Comparison of ENCODE assay signal across 15 mouse cellular contexts in the genomic region with DNA sequence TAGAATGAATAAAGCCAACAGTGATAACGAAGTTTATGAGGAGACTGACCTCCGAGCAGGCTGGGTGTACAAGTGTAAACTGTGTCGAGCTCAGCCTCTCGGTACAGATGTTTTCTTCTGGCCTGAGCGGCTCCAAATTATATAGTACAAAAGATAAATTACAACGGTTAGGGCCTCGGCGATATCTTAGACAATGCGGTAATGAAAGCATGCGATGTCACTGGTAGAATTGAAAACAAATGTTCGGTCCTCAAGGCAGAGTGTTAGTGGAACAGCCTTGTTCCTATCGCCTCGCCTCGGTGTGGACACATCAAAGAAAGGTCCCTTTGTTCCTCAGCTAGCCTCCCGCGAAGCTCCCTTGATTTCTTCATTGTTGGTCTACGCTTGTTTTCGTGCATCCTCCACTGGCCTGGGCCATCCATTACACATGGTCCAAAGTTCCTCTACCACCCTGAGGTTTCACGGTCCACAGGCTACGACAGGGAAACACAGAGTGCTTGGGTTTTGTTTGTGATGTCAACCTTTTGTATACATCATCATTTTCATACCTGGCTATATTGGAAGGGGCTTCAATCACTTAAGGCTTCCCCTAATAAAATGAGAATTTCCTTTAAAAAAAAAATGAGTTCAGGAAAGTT.
A peak's percentile ranks its signal among the peaks of the same experiment; 100 is the strongest.
DNase-seq lines count a peak whose midpoint lies in the region; ATAC-seq and TF ChIP-seq lines count a peak whose summit lies in the region.
"Had no signal": no experiment of that assay in that cellular context is flagged by ENCODE, and none has a peak within 500 bp of the region (broad histone marks: within the 10 kb centered on the region; RNA-seq: fewer than 3 reads in every experiment).

No protein-coding gene starts in this region.

- no peaks in the 10 kb centered on the region for H3K36me3 ChIP-seq in embryonic facial prominence, embryonic 12.5 days
- no peaks in the 10 kb centered on the region for H3K36me3 ChIP-seq in embryonic facial prominence, embryonic 10.5 days (replicated peaks)
- no peaks in the 10 kb centered on the region for H3K36me3 ChIP-seq in hindbrain, embryonic 11.5 days (ENCODE audit: control insufficient read depth, insufficient read depth, low read length)
- H3K36me3 ChIP-seq in midbrain, embryonic 13.5 days: no peaks in the 10 kb centered on the region
- H3K36me3 ChIP-seq in intestine, postnatal 0 days (ENCODE audit: control insufficient read depth, insufficient read depth): no peaks in the 10 kb centered on the region
- H3K36me3 ChIP-seq: embryonic facial prominence, embryonic 15.5 days; lung, embryonic 15.5 days had no signal

- no peak for DNase-seq in embryonic facial prominence, embryonic 10.5 days (ENCODE audit: low spot score)
- peak; percentile 12 for DNase-seq in hindbrain, embryonic 11.5 days (ENCODE audit: low spot score)
- DNase-seq in urinary bladder, postnatal 4 days (ENCODE audit: low spot score in 2 of 2): no peak
- DNase-seq in cerebellum, adult 9-11 months: no peak
- DNase-seq: gastrocnemius, postnatal 36 days; heart, postnatal 10 days; kidney, postnatal 10 days; right cerebral cortex, postnatal 14 days had no signal

- WGBS in embryonic facial prominence, embryonic 12.5 days: 35% methylated on average over 20 of the region's 20 CpGs
- 50% methylated on average over 20 of the region's 20 CpGs for WGBS in embryonic facial prominence, embryonic 10.5 days
- 87% methylated on average over 20 of the region's 20 CpGs for WGBS in bone marrow, adult 2 months
- 39% methylated on average over 20 of the region's 20 CpGs for WGBS in hindbrain, embryonic 11.5 days
- WGBS in midbrain, embryonic 13.5 days: 49% methylated on average over 20 of the region's 20 CpGs
- 74% methylated on average over 20 of the region's 20 CpGs for WGBS in intestine, postnatal 0 days

- no peak overlapping the region for H3K27ac ChIP-seq in embryonic facial prominence, embryonic 12.5 days
- H3K27ac ChIP-seq in embryonic facial prominence, embryonic 10.5 days (replicated peaks): no peak overlapping the region
- no peak overlapping the region for H3K27ac ChIP-seq in bone marrow, adult 2 months (ENCODE audit: control insufficient read depth, insufficient read depth, low read depth, low read length, poor library complexity)
- no peak overlapping the region for H3K27ac ChIP-seq in hindbrain, embryonic 11.5 days (ENCODE audit: low read depth, low read length)
- no peak overlapping the region; the same call in 1 of the 2 replicates for H3K27ac ChIP-seq in midbrain, embryonic 13.5 days
- H3K27ac ChIP-seq in intestine, postnatal 0 days (ENCODE audit: low read depth, low read length): no peak overlapping the region
- H3K27ac ChIP-seq: embryonic facial prominence, embryonic 15.5 days; lung, embryonic 15.5 days had no signal

- H3K4me3 ChIP-seq in embryonic facial prominence, embryonic 12.5 days: no peak overlapping the region
- H3K4me3 ChIP-seq in embryonic facial prominence, embryonic 10.5 days: no peak overlapping the region
- no peak overlapping the region for H3K4me3 ChIP-seq in bone marrow, adult 2 months (replicated peaks; ENCODE audit: control insufficient read depth, low read depth, low read length)
- H3K4me3 ChIP-seq in hindbrain, embryonic 11.5 days (ENCODE audit: low read depth, low read length): no peak overlapping the region
- 0 out of 2 replicates have a peak overlapping the region, but pooled peaks have one; percentile 2 for H3K4me3 ChIP-seq in midbrain, embryonic 13.5 days (replicated peaks)
- no peak overlapping the region for H3K4me3 ChIP-seq in intestine, postnatal 0 days (ENCODE audit: low read depth, low read length)
- H3K4me3 ChIP-seq: embryonic facial prominence, embryonic 15.5 days; lung, embryonic 15.5 days; myocyte had no signal

- H3K4me2 ChIP-seq in embryonic facial prominence, embryonic 12.5 days (replicated peaks): 0 out of 2 replicates have a peak overlapping the region, but pooled peaks have one; percentile 1
- H3K4me2 ChIP-seq in hindbrain, embryonic 11.5 days (replicated peaks; ENCODE audit: low read depth, low read length): peak overlapping the region; percentile 9; the same call in 1 of the 2 replicates
- peak overlapping the region; percentile 45 for H3K4me2 ChIP-seq in midbrain, embryonic 13.5 days (replicated peaks)
- H3K4me2 ChIP-seq in intestine, postnatal 0 days (replicated peaks; ENCODE audit: low read depth): no peak overlapping the region
- H3K4me2 ChIP-seq: embryonic facial prominence, embryonic 15.5 days; lung, embryonic 15.5 days had no signal

- no peak for ATAC-seq in embryonic facial prominence, embryonic 12.5 days (ENCODE audit: insufficient number of reproducible peaks, insufficient read depth, low FRiP score, low TSS enrichment)
- ATAC-seq in hindbrain, embryonic 11.5 days (ENCODE audit: low FRiP score): peak; percentile 68
- peak; percentile 76 for ATAC-seq in midbrain, embryonic 13.5 days
- ATAC-seq in intestine, postnatal 0 days: no peak

- 0 out of 2 replicates have a peak, but pooled peaks have one; percentile 0 for TF ChIP-seq CTCF in bone marrow, adult 2 months (IDR thresholded peaks at IDR 0.05; ENCODE audit: control insufficient read depth, insufficient read depth, low read length)
- no peak for TF ChIP-seq CTCF in intestine, postnatal 0 days (IDR thresholded peaks at IDR 0.05; ENCODE audit: low read depth)

- no peaks in the 10 kb centered on the region for H3K9me3 ChIP-seq in embryonic facial prominence, embryonic 12.5 days
- H3K9me3 ChIP-seq in embryonic facial prominence, embryonic 10.5 days: no peaks in the 10 kb centered on the region
- H3K9me3 ChIP-seq in hindbrain, embryonic 11.5 days (ENCODE audit: control insufficient read depth, low read length): no peaks in the 10 kb centered on the region
- no peaks in the 10 kb centered on the region for H3K9me3 ChIP-seq in midbrain, embryonic 13.5 days
- no peaks in the 10 kb centered on the region for H3K9me3 ChIP-seq in intestine, postnatal 0 days (ENCODE audit: control insufficient read depth)
- H3K9me3 ChIP-seq: embryonic facial prominence, embryonic 15.5 days; lung, embryonic 15.5 days had no signal

- no peaks in the 10 kb centered on the region for H3K27me3 ChIP-seq in embryonic facial prominence, embryonic 12.5 days
- peaks cover 10% of the 10 kb centered on the region; the same call in 1 of the 2 replicates for H3K27me3 ChIP-seq in embryonic facial prominence, embryonic 10.5 days (replicated peaks; ENCODE audit: low read depth, poor library complexity, severe bottlenecking)
- no peaks in the 10 kb centered on the region for H3K27me3 ChIP-seq in hindbrain, embryonic 11.5 days (ENCODE audit: control insufficient read depth, insufficient read depth, low read length)
- H3K27me3 ChIP-seq in midbrain, embryonic 13.5 days: peaks cover 14% of the 10 kb centered on the region; the same call in 1 of the 2 replicates
- no peaks in the 10 kb centered on the region for H3K27me3 ChIP-seq in intestine, postnatal 0 days (replicated peaks; ENCODE audit: control insufficient read depth, insufficient read depth, low read length)
- H3K27me3 ChIP-seq: embryonic facial prominence, embryonic 15.5 days; lung, embryonic 15.5 days had no signal

- TF ChIP-seq POLR2A in bone marrow, adult 2 months (IDR thresholded peaks at IDR 0.05; ENCODE audit: borderline replicate concordance, control insufficient read depth, low read depth, low read length): no peak

- no peak overlapping the region for H3K9ac ChIP-seq in embryonic facial prominence, embryonic 12.5 days
- H3K9ac ChIP-seq in hindbrain, embryonic 11.5 days (ENCODE audit: low read depth, low read length): no peak overlapping the region
- H3K9ac ChIP-seq in midbrain, embryonic 13.5 days (replicated peaks): no peak overlapping the region
- H3K9ac ChIP-seq in intestine, postnatal 0 days (ENCODE audit: low read depth, low read length): no peak overlapping the region
- H3K9ac ChIP-seq: embryonic facial prominence, embryonic 15.5 days; lung, embryonic 15.5 days had no signal

- H3K4me1 ChIP-seq in embryonic facial prominence, embryonic 12.5 days: 0 out of 2 replicates have a peak, but pooled peaks cover 2% of the 10 kb centered on the region
- peaks cover 9% of the 10 kb centered on the region; the same call in 1 of the 2 replicates for H3K4me1 ChIP-seq in embryonic facial prominence, embryonic 10.5 days
- H3K4me1 ChIP-seq in bone marrow, adult 2 months (ENCODE audit: control insufficient read depth, insufficient read depth, low read length): no peaks in the 10 kb centered on the region
- H3K4me1 ChIP-seq in hindbrain, embryonic 11.5 days (replicated peaks; ENCODE audit: control insufficient read depth, insufficient read depth, low read length): no peaks in the 10 kb centered on the region
- H3K4me1 ChIP-seq in midbrain, embryonic 13.5 days (replicated peaks): peaks cover 11% of the 10 kb centered on the region
- no peaks in the 10 kb centered on the region for H3K4me1 ChIP-seq in intestine, postnatal 0 days (replicated peaks; ENCODE audit: control insufficient read depth, insufficient read depth, low read length)
- H3K4me1 ChIP-seq: embryonic facial prominence, embryonic 15.5 days; lung, embryonic 15.5 days had no signal

Comparison
In these comparisons a context has a peak if more than half of its experiments do, and no peak if none do; other contexts are left out.
1. ATAC-seq: peak in hindbrain, embryonic 11.5 days (single experiment) and midbrain, embryonic 13.5 days (single experiment); none in embryonic facial prominence, embryonic 12.5 days (single experiment) and intestine, postnatal 0 days (single experiment).